Mouse (Mus musculus) E14TG2a.4 (cell line): ENCODE measurements at regions not wholly inside any gene's neighbourhood (a gene's known extent, or its start where the extent isn't known, plus 50 kb on each side); places are given as distances from the start of the nearest gene placed in this dataset.
A peak's percentile ranks its signal among the peaks of the same experiment; 100 is the strongest.

Experiments used
- H3K27me3 ChIP-seq: 2 replicates; pipeline ENCODE4 v1.6.1; 2014; ENCODE audit warnings: low read length, control low read depth; ENCODE audit not compliant: insufficient read depth
- H3K36me3 ChIP-seq: 2 replicates; pipeline ENCODE4 v1.6.1; 2014; ENCODE audit warnings: low read length, control low read depth; ENCODE audit not compliant: insufficient read depth
- H3K4me1 ChIP-seq: replicated peaks from 2 replicates; pipeline ENCODE4 v1.6.1; 2014; ENCODE audit warnings: low read depth, low read length, control low read depth
- H3K4me3 ChIP-seq: replicated peaks from 2 replicates; pipeline ENCODE4 v1.5.1; 2014; ENCODE audit warnings: mild to moderate bottlenecking, low read length
- H3K9me3 ChIP-seq: 2 replicates; pipeline ENCODE4 v1.6.1; 2014; ENCODE audit warnings: low read length, control low read depth
- CTCF ChIP-seq: conservative IDR thresholded peaks from 2 replicates; pipeline ENCODE4 v1.5.1; 2014; ENCODE audit warnings: low read length
- NANOG ChIP-seq: IDR thresholded peaks from 2 replicates; pipeline ENCODE4 v1.6.1; 2014; ENCODE audit warnings: borderline replicate concordance, low read length, mixed read lengths
- POU5F1 ChIP-seq: IDR thresholded peaks from 2 replicates; pipeline ENCODE4 v1.6.1; 2014; ENCODE audit warnings: low read length, borderline replicate concordance

GRCm38 (mm10) chr11:56243447-56243846, 202.6 kb upstream of the Nmur2 start:
- Histone ChIP-seq H3K27me3 (no peaks in the 10 kb centered on the region), H3K4me1 (peaks cover 19% of the 10 kb centered on the region), H3K9me3 (no peaks in the 10 kb centered on the region), H3K4me3 (no peak overlapping the region), H3K36me3 (no peaks in the 10 kb centered on the region)
- TF ChIP-seq CTCF (no peak), NANOG (no peak), POU5F1 (no peak)

GRCm38 (mm10) chr11:56238745-56239144, 197.9 kb upstream of the Nmur2 start:
- H3K27me3 ChIP-seq, result no peaks in the 10 kb centered on the region
- TF ChIP-seq NANOG (no peak), CTCF (no peak), POU5F1 (no peak)

GRCm38 (mm10) chr11:56224999-56225398, 184.2 kb upstream of the Nmur2 start:
- Histone ChIP-seq H3K36me3 (no peaks in the 10 kb centered on the region), H3K4me3 (no peak overlapping the region)

More at GRCm38 (mm10) chr11:56238745-56239144, 197.9 kb upstream of the Nmur2 start:
- H3K4me3 ChIP-seq, result no peak overlapping the region
- no peaks in the 10 kb centered on the region for H3K9me3 ChIP-seq
- no peaks in the 10 kb centered on the region for H3K36me3 ChIP-seq
- H3K4me1 ChIP-seq, result no peaks in the 10 kb centered on the region

GRCm38 (mm10) chr11:56215706-56216105, 174.9 kb upstream of the Nmur2 start:
- no peak for TF ChIP-seq POU5F1
- TF ChIP-seq NANOG, result no peak
- TF ChIP-seq CTCF, result no peak
- Histone ChIP-seq H3K9me3 (no peaks in the 10 kb centered on the region), H3K36me3 (no peaks in the 10 kb centered on the region), H3K4me1 (no peaks in the 10 kb centered on the region), H3K27me3 (no peaks in the 10 kb centered on the region), H3K4me3 (no peak overlapping the region)

More at GRCm38 (mm10) chr11:56224999-56225398, 184.2 kb upstream of the Nmur2 start:
- no peaks in the 10 kb centered on the region for H3K4me1 ChIP-seq
- no peaks in the 10 kb centered on the region for H3K27me3 ChIP-seq
- no peak for TF ChIP-seq NANOG
- TF ChIP-seq POU5F1, result no peak
- TF ChIP-seq CTCF, result no peak
- H3K9me3 ChIP-seq, result no peaks in the 10 kb centered on the region

- Histone ChIP-seq H3K4me3 (no peak overlapping the region), H3K9me3 (no peaks in the 10 kb centered on the region), H3K27me3 (no peaks in the 10 kb centered on the region), H3K4me1 (no peaks in the 10 kb centered on the region), H3K36me3 (no peaks in the 10 kb centered on the region)
- TF ChIP-seq CTCF, result no peak
- TF ChIP-seq POU5F1, result no peak
- no peak for TF ChIP-seq NANOG
These were observed 161.0 kb upstream of the Nmur2 start for GRCm38 (mm10) chr11:56201844-56202243.

- H3K4me3 ChIP-seq, result no peak overlapping the region
- no peaks in the 10 kb centered on the region for H3K9me3 ChIP-seq
- H3K27me3 ChIP-seq, result no peaks in the 10 kb centered on the region
- H3K4me1 ChIP-seq, result no peaks in the 10 kb centered on the region
- H3K36me3 ChIP-seq, result no peaks in the 10 kb centered on the region
- no peak for TF ChIP-seq POU5F1
- TF ChIP-seq CTCF, result no peak
- TF ChIP-seq NANOG, result no peak
These were observed 154.5 kb upstream of the Nmur2 start for GRCm38 (mm10) chr11:56195316-56195715.

- H3K4me1 ChIP-seq, result no peaks in the 10 kb centered on the region
- no peaks in the 10 kb centered on the region for H3K36me3 ChIP-seq
- no peaks in the 10 kb centered on the region for H3K27me3 ChIP-seq
- H3K4me3 ChIP-seq, result no peak overlapping the region
- TF ChIP-seq NANOG (no peak), CTCF (no peak), POU5F1 (no peak)
- no peaks in the 10 kb centered on the region for H3K9me3 ChIP-seq
These were observed 152.6 kb upstream of the Nmur2 start for GRCm38 (mm10) chr11:56193426-56193825.

- Histone ChIP-seq H3K4me1 (no peaks in the 10 kb centered on the region), H3K27me3 (no peaks in the 10 kb centered on the region), H3K4me3 (no peak overlapping the region), H3K36me3 (no peaks in the 10 kb centered on the region), H3K9me3 (no peaks in the 10 kb centered on the region)
- peak; percentile 52 for TF ChIP-seq CTCF
- no peak for TF ChIP-seq NANOG
- TF ChIP-seq POU5F1, result no peak
These were observed 133.1 kb upstream of the Nmur2 start for GRCm38 (mm10) chr11:56173895-56174294.

- TF ChIP-seq NANOG, result no peak
- TF ChIP-seq POU5F1, result no peak
- TF ChIP-seq CTCF, result no peak
- H3K4me3 ChIP-seq, result no peak overlapping the region
- H3K36me3 ChIP-seq, result no peaks in the 10 kb centered on the region
- H3K27me3 ChIP-seq, result no peaks in the 10 kb centered on the region
- no peaks in the 10 kb centered on the region for H3K4me1 ChIP-seq
- H3K9me3 ChIP-seq, result no peaks in the 10 kb centered on the region
These were observed 132.4 kb upstream of the Nmur2 start for GRCm38 (mm10) chr11:56173246-56173645.
